Mouse (Mus musculus): ENCODE measurements at regions not wholly inside any gene's neighbourhood (a gene's known extent, or its start where the extent isn't known, plus 50 kb on each side); places are given as distances from the start of the nearest gene placed in this dataset.
A peak's percentile ranks its signal among the peaks of the same experiment; 100 is the strongest.
"Not testable (repeated sequence)": the region's sequence is repeated elsewhere in the genome, so short reads cannot be mapped to it uniquely, and the experiment has no call there.

- peak; percentile 82 for DNase-seq (ENCODE audit: low read depth, low spot score)
- Histone ChIP-seq H3K27ac (ENCODE audit: control insufficient read depth, low read depth, low read length) (peak overlapping the region; percentile 97), H3K9me3 (replicated peaks; ENCODE audit: insufficient read depth, low read length) (no peaks in the 10 kb centered on the region), H3K4me1 (ENCODE audit: control insufficient read depth in 1 of 2, insufficient read depth in 2 of 2, low read length in 2 of 2) (peaks cover 2 to 13% of the 10 kb centered on the region in 2 experiments), H3K9ac (ENCODE audit: control insufficient read depth, low read depth, low read length, poor library complexity, severe bottlenecking) (peak overlapping the region; percentile 48), H3K36me3 (ENCODE audit: control insufficient read depth in 1 of 2, insufficient read depth in 2 of 2, low read length in 2 of 2) (peaks cover 0 to 12% of the 10 kb centered on the region in 2 experiments; a peak in 2 of 4 replicates), H3K27me3 (ENCODE audit: control insufficient read depth in 1 of 2, insufficient read depth in 2 of 2, low read length in 2 of 2) (no peaks in the 10 kb centered on the region), H3K4me3 (ENCODE audit: control insufficient read depth in 1 of 2, insufficient read depth in 1 of 2, low read depth in 2 of 2, low read length in 2 of 2) (no peak overlapping the region), H3K79me2 (ENCODE audit: control insufficient read depth, insufficient read depth, low read length, poor library complexity) (no peaks in the 10 kb centered on the region)
- peak; percentile 52; the same call in 1 of the 2 replicates for TF ChIP-seq SIN3A (IDR thresholded peaks at IDR 0.05; ENCODE audit: low read length)
- TF ChIP-seq MXI1 (IDR thresholded peaks at IDR 0.05; ENCODE audit: low read depth, low read length), result peak; percentile 43; the same call in 1 of the 2 replicates
- peak; percentile 60; the same call in 1 of the 2 replicates for TF ChIP-seq TCF12 (IDR thresholded peaks at IDR 0.05; ENCODE audit: low read depth, low read length)
- no peak for TF ChIP-seq ZNF384 (IDR thresholded peaks at IDR 0.05; ENCODE audit: low read depth, low read length)
- peak; percentile 61 for TF ChIP-seq ETS1 (IDR thresholded peaks at IDR 0.05; ENCODE audit: low read depth, low read length)
- TF ChIP-seq EP300 (IDR thresholded peaks at IDR 0.05; ENCODE audit: low read depth in 1 of 2, low read length in 2 of 2), result peak; percentile 82 to 90
- TF ChIP-seq ZMIZ1 (IDR thresholded peaks at IDR 0.05; ENCODE audit: low read depth, low read length), result no peak
- TF ChIP-seq ZKSCAN1 (IDR thresholded peaks at IDR 0.05; ENCODE audit: low read depth, low read length), result no peak
- peak; percentile 12; the same call in 1 of the 2 replicates for TF ChIP-seq SMC3 (IDR thresholded peaks at IDR 0.05; ENCODE audit: low read depth, low read length)
- peak; percentile 54 for TF ChIP-seq GATA1 (IDR thresholded peaks at IDR 0.05; ENCODE audit: low read depth, low read length)
- peak; percentile 50; the same call in 1 of the 2 replicates for TF ChIP-seq MYC (IDR thresholded peaks at IDR 0.05; ENCODE audit: low read depth, low read length)
- TF ChIP-seq NELFE (IDR thresholded peaks at IDR 0.05; ENCODE audit: low read depth, low read length), result peak; percentile 28; the same call in 1 of the 2 replicates
- peak; percentile 39; the same call in 1 of the 2 replicates for TF ChIP-seq MYB (IDR thresholded peaks at IDR 0.05; ENCODE audit: low read depth, low read length)
- TF ChIP-seq ELF1 (IDR thresholded peaks at IDR 0.05; ENCODE audit: low read depth, low read length), result peak; percentile 79; the same call in 1 of the 2 replicates
- TF ChIP-seq HCFC1 (IDR thresholded peaks at IDR 0.05; ENCODE audit: low read depth, low read length), result 0 out of 2 replicates have a peak, but pooled peaks have one; percentile 49
- TF ChIP-seq RCOR1 (IDR thresholded peaks at IDR 0.05; ENCODE audit: low read depth, low read length), result peak; percentile 43; the same call in 1 of the 2 replicates
- TF ChIP-seq USF2 (IDR thresholded peaks at IDR 0.05; ENCODE audit: borderline replicate concordance in 1 of 2, insufficient read depth in 1 of 2, low read depth in 1 of 2, low read length in 2 of 2), result no peak
These were observed 137.5 kb downstream of the Fam174a start for GRCm38 (mm10) chr1:95450920-95451332.

DNA sequence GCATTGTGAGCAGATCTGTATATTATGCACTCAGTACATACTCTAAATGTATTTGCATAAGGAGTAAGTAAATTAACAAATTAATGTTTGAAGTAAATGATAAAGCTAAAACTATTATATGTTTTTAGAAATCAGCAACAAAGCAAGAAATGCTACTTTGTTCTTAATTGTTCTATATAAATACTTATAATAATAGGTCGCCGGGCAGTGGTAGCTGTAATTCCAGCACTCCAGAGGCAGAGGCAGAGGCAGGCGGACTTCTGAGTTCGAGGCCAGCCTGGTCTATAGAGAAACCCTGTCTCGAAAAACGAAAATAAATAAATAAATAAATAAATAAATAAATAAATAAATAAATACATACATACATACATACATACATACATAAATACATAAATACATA, 138.3 kb downstream of the Fam174a start:
- DNase-seq (ENCODE audit: low read depth, low spot score), result peak; percentile 99
- H3K27me3 ChIP-seq (ENCODE audit: control insufficient read depth in 1 of 2, insufficient read depth in 2 of 2, low read length in 2 of 2); H3K79me2 ChIP-seq (ENCODE audit: control insufficient read depth, insufficient read depth, low read length, poor library complexity); H3K9me3 ChIP-seq (replicated peaks; ENCODE audit: insufficient read depth, low read length); H3K9ac ChIP-seq (ENCODE audit: control insufficient read depth, low read depth, low read length, poor library complexity, severe bottlenecking); H3K27ac ChIP-seq (ENCODE audit: control insufficient read depth, low read depth, low read length); H3K4me3 ChIP-seq (ENCODE audit: control insufficient read depth in 1 of 2, insufficient read depth in 1 of 2, low read depth in 2 of 2, low read length in 2 of 2): not testable (repeated sequence)
- H3K36me3 ChIP-seq (ENCODE audit: control insufficient read depth in 1 of 2, insufficient read depth in 2 of 2, low read length in 2 of 2), result peaks cover 0 to 12% of the 10 kb centered on the region in 2 experiments; a peak in 2 of 4 replicates
- H3K4me1 ChIP-seq (ENCODE audit: control insufficient read depth in 1 of 2, insufficient read depth in 2 of 2, low read length in 2 of 2), result peaks cover 2 to 13% of the 10 kb centered on the region in 2 experiments
